Mouse (Mus musculus) liver, embryonic 13.5 days (tissue): ENCODE results near the gene Cftr. TPM values are rescaled to one million over a fixed set of nuclear protein-coding genes. Genes with fewer than 3 reads are reported as not detected.

Experiments
- ATAC-seq: fragments of 200-750 bp; cut with Nextera tagmentation; 2 replicates; pipeline ENCODE4 v1.8.0; 2017; ENCODE audit warnings: low read depth, mild to moderate bottlenecking, moderate number of reproducible peaks, moderate library complexity
- DNase-seq: peaks from one replicate; pipeline ENCODE4 v3.0.0; 2022
- H3K27ac ChIP-seq: fragments of 300-500 bp; sonication (generic); 2 replicates; pipeline ENCODE4 v1.5.1; 2015; ENCODE audit warnings: moderate library complexity, mild to moderate bottlenecking, inconsistent platforms
- H3K27me3 ChIP-seq: fragments of 300-500 bp; sonication (generic); 2 replicates; pipeline ENCODE4 v1.6.1; 2015; ENCODE audit warnings: mild to moderate bottlenecking, inconsistent platforms
- H3K36me3 ChIP-seq: fragments of 300-500 bp; sonication (generic); 2 replicates; pipeline ENCODE4 v1.6.1; 2015; ENCODE audit warnings: mild to moderate bottlenecking, inconsistent platforms
- H3K4me1 ChIP-seq: fragments of 300-500 bp; sonication (generic); replicated peaks from 2 replicates; pipeline ENCODE4 v1.6.1; 2015; ENCODE audit warnings: inconsistent platforms
- H3K4me2 ChIP-seq: fragments of 300-500 bp; sonication (generic); 2 replicates; pipeline ENCODE4 v1.6.1; 2015; ENCODE audit warnings: inconsistent platforms, mild to moderate bottlenecking, moderate library complexity
- H3K4me3 ChIP-seq: fragments of 300-500 bp; sonication (generic); replicated peaks from 2 replicates; pipeline ENCODE4 v1.5.1; 2015; ENCODE audit warnings: mild to moderate bottlenecking, inconsistent platforms
- H3K9ac ChIP-seq: fragments of 300-500 bp; sonication (generic); 2 replicates; pipeline ENCODE4 v1.6.1; 2015; ENCODE audit warnings: mild to moderate bottlenecking, inconsistent platforms
- H3K9me3 ChIP-seq: fragments of 300-500 bp; sonication (generic); replicated peaks from 2 replicates; pipeline ENCODE4 v1.6.1; 2016; ENCODE audit warnings: inconsistent platforms
- WGBS: fragments of 180-500 bp; shearing (Covaris S2); methylation state at CpG from one replicate; pipeline ENCODE4 v1.1.7; 2015; ENCODE audit not compliant: insufficient replicate concordance; 5-methylcytosine and 5-hydroxymethylcytosine counted together
- polyA plus RNA-seq: library from polyadenylated mRNA; unstranded; fragments of >200 nt; fragmentation: Nextera tagmentation; extraction: Ambion mirVana; gene quantifications from 2 replicates; pipeline ENCODE4 v1.2.1, GENCODE M21; 2015

Gene Cftr
- polyA plus RNA-seq, 1 experiment from 2014 or later: 0.03 TPM

GRCm38 (mm10) chr6:18322950-18323349 lies 152.5 kb downstream of the Cftr start:
- Histone ChIP-seq H3K27me3 (no peaks in the 10 kb centered on the region), H3K4me2 (no peak overlapping the region), H3K9ac (no peak overlapping the region), H3K27ac (no peak overlapping the region), H3K4me1 (no peaks in the 10 kb centered on the region), H3K9me3 (no peaks in the 10 kb centered on the region), H3K36me3 (no peaks in the 10 kb centered on the region), H3K4me3 (no peak overlapping the region)
- DNase-seq (no peak), ATAC-seq (no peak)
- WGBS: 54% methylated on average over 1 of the region's 1 CpGs

DNA sequence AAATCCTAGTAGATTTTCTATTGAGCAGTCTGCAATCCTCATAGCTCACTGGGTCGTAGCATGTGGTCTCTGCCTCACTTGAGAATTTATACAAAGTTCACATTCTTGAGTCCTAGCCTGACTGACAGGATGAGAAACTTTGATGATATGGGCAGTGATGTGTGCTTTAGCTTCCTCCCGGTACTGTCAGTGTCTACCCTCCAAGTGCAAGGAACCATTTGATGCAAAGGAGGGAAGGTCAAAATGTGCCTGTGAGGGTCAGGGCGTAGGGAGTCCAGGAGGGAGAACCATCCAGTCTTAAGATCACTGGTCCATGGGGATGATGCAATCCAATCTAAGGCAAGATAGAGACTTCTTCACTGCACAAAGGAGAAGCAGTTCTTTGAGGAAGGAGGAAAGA lies 164.9 kb downstream of the Cftr start:
- DNase-seq (no peak), ATAC-seq (no peak)
- no peaks in the 10 kb centered on the region for H3K9me3 ChIP-seq
- H3K4me3 ChIP-seq: no peak overlapping the region
- 59% methylated on average over 3 of the region's 3 CpGs for WGBS
- H3K4me2 ChIP-seq: no peak overlapping the region
- H3K27me3 ChIP-seq: no peaks in the 10 kb centered on the region
- H3K36me3 ChIP-seq: no peaks in the 10 kb centered on the region
- H3K27ac ChIP-seq: no peak overlapping the region
- no peaks in the 10 kb centered on the region for H3K4me1 ChIP-seq
- H3K9ac ChIP-seq: no peak overlapping the region

GRCm38 (mm10) chr6:18338307-18338706 lies 167.8 kb downstream of the Cftr start:
- Histone ChIP-seq H3K27ac (no peak overlapping the region), H3K4me3 (no peak overlapping the region), H3K4me1 (no peaks in the 10 kb centered on the region), H3K27me3 (no peaks in the 10 kb centered on the region), H3K4me2 (no peak overlapping the region), H3K36me3 (no peaks in the 10 kb centered on the region), H3K9ac (no peak overlapping the region), H3K9me3 (no peaks in the 10 kb centered on the region)
- DNase-seq (no peak), ATAC-seq (no peak)

DNA sequence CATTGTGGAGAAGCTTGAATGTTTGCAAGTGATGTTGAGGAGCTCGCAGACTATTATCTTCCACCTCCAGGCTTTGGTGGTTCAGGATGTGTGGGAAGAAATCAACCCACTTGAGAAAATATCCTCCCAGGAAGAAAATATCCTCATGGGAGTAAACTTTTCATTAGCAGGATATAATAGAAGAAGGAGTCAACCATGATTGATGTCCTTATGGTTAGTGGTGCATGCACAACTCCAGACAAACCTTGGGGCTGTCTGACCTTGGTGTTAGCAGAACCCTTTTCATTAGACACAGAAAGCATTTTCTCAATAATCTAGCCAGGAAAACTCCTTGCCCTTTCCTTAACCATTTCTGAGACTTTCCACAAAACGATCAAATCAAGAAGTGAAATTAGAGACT lies 173.8 kb downstream of the Cftr start:
- Histone ChIP-seq H3K27me3 (no peaks in the 10 kb centered on the region), H3K4me3 (no peak overlapping the region), H3K4me1 (no peaks in the 10 kb centered on the region), H3K4me2 (no peak overlapping the region), H3K9ac (no peak overlapping the region), H3K9me3 (no peaks in the 10 kb centered on the region), H3K36me3 (no peaks in the 10 kb centered on the region), H3K27ac (no peak overlapping the region)
- 53% methylated on average over 2 of the region's 2 CpGs for WGBS
- DNase-seq (no peak), ATAC-seq (no peak)

GRCm38 (mm10) chr6:18349153-18349858 lies 178.8 kb downstream of the Cftr start:
- no peaks in the 10 kb centered on the region for H3K27me3 ChIP-seq
- H3K9ac ChIP-seq: no peak overlapping the region
- ATAC-seq: no peak
- H3K4me2 ChIP-seq: no peak overlapping the region
- no peak overlapping the region for H3K27ac ChIP-seq
- DNase-seq: no peak
- no peaks in the 10 kb centered on the region for H3K9me3 ChIP-seq
- H3K4me1 ChIP-seq: no peaks in the 10 kb centered on the region
- 53% methylated on average over 3 of the region's 3 CpGs for WGBS
- H3K36me3 ChIP-seq: no peaks in the 10 kb centered on the region
- no peak overlapping the region for H3K4me3 ChIP-seq

GRCm38 (mm10) chr6:18360154-18360553 lies 189.7 kb downstream of the Cftr start:
- H3K9me3 ChIP-seq: no peaks in the 10 kb centered on the region
- no peak overlapping the region for H3K27ac ChIP-seq
- no peaks in the 10 kb centered on the region for H3K36me3 ChIP-seq
- no peak overlapping the region for H3K4me3 ChIP-seq
- H3K27me3 ChIP-seq: no peaks in the 10 kb centered on the region
- H3K9ac ChIP-seq: no peak overlapping the region
- DNase-seq (no peak), ATAC-seq (no peak)
- H3K4me2 ChIP-seq: no peak overlapping the region
- H3K4me1 ChIP-seq: no peaks in the 10 kb centered on the region
- whole genome bisulfite sequencing: 55% methylated on average over 1 of the region's 1 CpGs

DNA sequence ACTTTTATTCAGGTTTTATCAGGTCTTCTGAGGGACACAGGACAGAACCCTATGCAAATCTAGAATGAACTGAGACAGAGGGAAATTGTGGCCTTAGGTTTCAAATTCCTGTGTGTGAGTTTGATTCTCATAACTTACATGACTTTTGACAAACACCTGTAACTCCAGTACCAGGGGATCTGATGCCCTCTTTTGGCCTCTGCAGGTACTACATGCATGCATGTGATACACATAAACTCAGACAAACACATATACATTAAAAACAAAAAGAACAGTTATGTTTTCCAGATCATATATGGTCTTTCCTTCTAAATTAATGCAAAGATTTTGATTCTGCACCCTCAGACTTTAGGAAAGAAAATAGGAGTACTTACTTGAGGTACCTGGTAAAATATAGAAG lies 190.5 kb downstream of the Cftr start:
- Histone ChIP-seq H3K9ac (no peak overlapping the region), H3K27me3 (no peaks in the 10 kb centered on the region), H3K27ac (no peak overlapping the region), H3K4me1 (no peaks in the 10 kb centered on the region), H3K4me2 (no peak overlapping the region), H3K36me3 (no peaks in the 10 kb centered on the region), H3K4me3 (no peak overlapping the region), H3K9me3 (no peaks in the 10 kb centered on the region)
- ATAC-seq (no peak), DNase-seq (no peak)

DNA sequence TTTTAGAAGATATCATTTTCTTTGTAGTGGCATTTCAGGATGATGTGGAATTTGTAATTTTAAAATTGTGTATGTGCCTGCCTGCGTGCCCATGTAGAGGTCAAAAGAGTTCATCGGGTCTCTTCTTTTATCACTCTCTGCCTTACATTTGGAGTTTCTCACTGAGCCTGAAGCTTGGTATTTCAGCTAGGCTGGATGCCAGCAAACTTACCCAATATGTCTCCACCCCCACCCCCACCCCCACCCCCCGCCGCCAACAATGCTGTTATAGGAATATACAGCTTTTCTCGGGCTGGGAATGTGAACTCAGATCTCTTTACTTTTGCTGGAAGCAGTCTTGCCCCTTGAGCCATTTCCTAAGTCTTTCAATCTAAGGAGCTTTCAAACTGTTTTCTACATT lies 191.7 kb downstream of the Cftr start:
- H3K27me3 ChIP-seq: no peaks in the 10 kb centered on the region
- no peak overlapping the region for H3K4me3 ChIP-seq
- ATAC-seq (no peak), DNase-seq (no peak)
- no peaks in the 10 kb centered on the region for H3K9me3 ChIP-seq
- no peak overlapping the region for H3K27ac ChIP-seq
- WGBS: 78% methylated on average over 5 of the region's 5 CpGs
- no peak overlapping the region for H3K9ac ChIP-seq
- H3K4me1 ChIP-seq: no peaks in the 10 kb centered on the region
- H3K4me2 ChIP-seq: no peak overlapping the region
- H3K36me3 ChIP-seq: no peaks in the 10 kb centered on the region

DNA sequence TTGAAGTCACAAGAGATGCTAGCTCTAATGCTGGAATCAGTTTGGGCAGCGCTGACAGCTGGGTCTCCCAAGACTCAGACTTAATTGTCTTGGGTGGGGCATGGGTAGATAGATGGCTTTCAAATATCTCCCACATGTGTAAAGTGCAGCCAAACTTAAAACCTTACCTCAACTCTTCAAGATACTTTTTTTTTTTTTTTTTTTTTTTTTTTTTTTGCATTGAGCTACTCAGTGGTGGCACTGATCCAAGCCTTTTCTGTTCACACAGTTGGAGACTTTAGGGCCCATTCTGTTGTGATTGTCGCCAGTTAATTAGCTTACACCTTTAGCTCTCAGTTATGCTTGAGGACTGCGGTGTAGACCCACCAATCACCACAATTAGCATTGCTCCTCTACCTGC lies 198.6 kb downstream of the Cftr start:
- no peaks in the 10 kb centered on the region for H3K9me3 ChIP-seq
- peaks cover 3% of the 10 kb centered on the region; the same call in 1 of the 2 replicates for H3K4me1 ChIP-seq
- WGBS: 73% methylated on average over 3 of the region's 3 CpGs
- H3K4me3 ChIP-seq: no peak overlapping the region
- no peak overlapping the region for H3K4me2 ChIP-seq
- H3K36me3 ChIP-seq: no peaks in the 10 kb centered on the region
- H3K27ac ChIP-seq: no peak overlapping the region
- no peaks in the 10 kb centered on the region for H3K27me3 ChIP-seq
- H3K9ac ChIP-seq: no peak overlapping the region
- ATAC-seq (no peak), DNase-seq (no peak)

- H3K27me3 ChIP-seq: no peaks in the 10 kb centered on the region
- peaks cover 3% of the 10 kb centered on the region; the same call in 1 of the 2 replicates for H3K4me1 ChIP-seq
- H3K4me2 ChIP-seq: no peak overlapping the region
- no peak overlapping the region for H3K4me3 ChIP-seq
- H3K27ac ChIP-seq: no peak overlapping the region
- ATAC-seq: no peak
- H3K36me3 ChIP-seq: no peaks in the 10 kb centered on the region
- DNase-seq: no peak
- no peaks in the 10 kb centered on the region for H3K9me3 ChIP-seq
- 65% methylated on average over 4 of the region's 4 CpGs for WGBS
- no peak overlapping the region for H3K9ac ChIP-seq
Measured at GRCm38 (mm10) chr6:18369723-18370122, 199.2 kb downstream of the Cftr start.
